Mouse (Mus musculus): ENCODE data around the gene Gga1. TPM values are rescaled to one million over a fixed set of nuclear protein-coding genes. Genes with fewer than 3 reads are reported as not detected.

Gene Gga1
- polyA plus RNA-seq, 1 experiment from 2014 or later, result 51.8 TPM

GRCm38 (mm10) chr15:78836086-78836621 is 40.8 kb upstream of the Gga1 start:
- Histone ChIP-seq H3K36me3 (no peaks in the 10 kb centered on the region), H3K9ac (peak overlapping the region; percentile 44; the same call in 1 of the 2 replicates), H3K4me1 (peaks cover 74% of the 10 kb centered on the region), H3K27ac (peak overlapping the region; percentile 80), H3K4me2 (no peak overlapping the region), H3K4me3 (no peak overlapping the region), H3K27me3 (no peaks in the 10 kb centered on the region), H3K9me3 (no peaks in the 10 kb centered on the region)
- ATAC-seq (ENCODE audit: insufficient number of reproducible peaks, insufficient read depth, low FRiP score, low TSS enrichment, low read depth), result no peak
- WGBS, result 32% methylated on average over 8 of the region's 8 CpGs

GRCm38 (mm10) chr15:78839744-78840143 is 37.2 kb upstream of the Gga1 start:
- Histone ChIP-seq H3K27ac (peak overlapping the region; percentile 81), H3K4me3 (no peak overlapping the region), H3K36me3 (no peaks in the 10 kb centered on the region), H3K9ac (0 out of 2 replicates have a peak overlapping the region, but pooled peaks have one; percentile 57), H3K9me3 (no peaks in the 10 kb centered on the region), H3K4me1 (peaks cover 75% of the 10 kb centered on the region), H3K27me3 (no peaks in the 10 kb centered on the region; the same call in 1 of the 2 replicates), H3K4me2 (peak overlapping the region; percentile 41)
- 0% methylated on average over 2 of the region's 2 CpGs for WGBS
- ATAC-seq (ENCODE audit: insufficient number of reproducible peaks, insufficient read depth, low FRiP score, low TSS enrichment, low read depth), result peak; percentile 44; the same call in 1 of the 2 replicates

GRCm38 (mm10) chr15:78840241-78840640 is 36.7 kb upstream of the Gga1 start:
- H3K9me3 ChIP-seq, result no peaks in the 10 kb centered on the region
- no peak overlapping the region for H3K4me3 ChIP-seq
- no peaks in the 10 kb centered on the region; the same call in 1 of the 2 replicates for H3K27me3 ChIP-seq
- peaks cover 74% of the 10 kb centered on the region for H3K4me1 ChIP-seq
- H3K4me2 ChIP-seq, result peak overlapping the region; percentile 41
- no peak for ATAC-seq (ENCODE audit: insufficient number of reproducible peaks, insufficient read depth, low FRiP score, low TSS enrichment, low read depth)
- H3K36me3 ChIP-seq, result no peaks in the 10 kb centered on the region
- WGBS, result 24% methylated on average over 3 of the region's 3 CpGs
- peak overlapping the region; percentile 81 for H3K27ac ChIP-seq
- H3K9ac ChIP-seq, result peak overlapping the region; percentile 57; the same call in 1 of the 2 replicates

- whole genome bisulfite sequencing, result 16% methylated on average over 11 of the region's 11 CpGs
- H3K4me3 ChIP-seq, result no peak overlapping the region
- no peak for ATAC-seq (ENCODE audit: insufficient number of reproducible peaks, insufficient read depth, low FRiP score, low TSS enrichment, low read depth)
- peak overlapping the region; percentile 81 for H3K27ac ChIP-seq
- H3K9ac ChIP-seq, result peak overlapping the region; percentile 57; the same call in 1 of the 2 replicates
- peaks cover 74% of the 10 kb centered on the region for H3K4me1 ChIP-seq
- no peaks in the 10 kb centered on the region for H3K9me3 ChIP-seq
- H3K27me3 ChIP-seq, result no peaks in the 10 kb centered on the region; the same call in 1 of the 2 replicates
- no peaks in the 10 kb centered on the region for H3K36me3 ChIP-seq
- no peak overlapping the region for H3K4me2 ChIP-seq
These were observed 36.2 kb upstream of the Gga1 start for GRCm38 (mm10) chr15:78840751-78841150.

- H3K9ac ChIP-seq, result 0 out of 2 replicates have a peak overlapping the region, but pooled peaks have one; percentile 1
These were observed 35.7 kb upstream of the Gga1 start for GRCm38 (mm10) chr15:78841161-78841790.

GRCm38 (mm10) chr15:78842371-78843163 is 34.4 kb upstream of the Gga1 start, which contains the start of gene Cdc42ep1:
Gene Cdc42ep1 (plus strand): TSS chr15:78842624.
- no peaks in the 10 kb centered on the region; the same call in 1 of the 2 replicates for H3K27me3 ChIP-seq
- H3K9ac ChIP-seq, result peak within 1 kb of the TSS; percentile 88
- no peaks in the 10 kb centered on the region for H3K9me3 ChIP-seq
- ATAC-seq (ENCODE audit: insufficient number of reproducible peaks, insufficient read depth, low FRiP score, low TSS enrichment, low read depth), result peak; percentile 49; the same call in 1 of the 2 replicates
- peak within 1 kb of the TSS; percentile 86 for H3K27ac ChIP-seq
- under 1% methylated on average over 80 of the region's 86 CpGs for WGBS
- peaks cover 73% of the 10 kb centered on the region for H3K4me1 ChIP-seq
- peak within 1 kb of the TSS; percentile 61 for H3K4me3 ChIP-seq
- H3K36me3 ChIP-seq, result peaks cover 6% of the 10 kb centered on the region
- H3K4me2 ChIP-seq, result peak within 1 kb of the TSS; percentile 84

More at GRCm38 (mm10) chr15:78841161-78841790, 35.7 kb upstream of the Gga1 start:
- Histone ChIP-seq H3K4me1 (peaks cover 74% of the 10 kb centered on the region), H3K36me3 (no peaks in the 10 kb centered on the region), H3K4me3 (no peak overlapping the region), H3K27me3 (no peaks in the 10 kb centered on the region; the same call in 1 of the 2 replicates), H3K4me2 (0 out of 2 replicates have a peak overlapping the region, but pooled peaks have one; percentile 84), H3K27ac (peak overlapping the region; percentile 81), H3K9me3 (no peaks in the 10 kb centered on the region)
- no peak for ATAC-seq (ENCODE audit: insufficient number of reproducible peaks, insufficient read depth, low FRiP score, low TSS enrichment, low read depth)
- WGBS, result 28% methylated on average over 6 of the region's 6 CpGs

GRCm38 (mm10) chr15:78843581-78844469 is 33.2 kb upstream of the Gga1 start:
- Histone ChIP-seq H3K27ac (peak overlapping the region; percentile 86; the same call in 1 of the 2 replicates), H3K9ac (peak overlapping the region; percentile 88), H3K36me3 (peaks cover 9% of the 10 kb centered on the region), H3K4me2 (peak overlapping the region; percentile 84), H3K4me1 (peaks cover 70% of the 10 kb centered on the region), H3K4me3 (peak overlapping the region; percentile 61), H3K9me3 (no peaks in the 10 kb centered on the region), H3K27me3 (no peaks in the 10 kb centered on the region; the same call in 1 of the 2 replicates)
- ATAC-seq (ENCODE audit: insufficient number of reproducible peaks, insufficient read depth, low FRiP score, low TSS enrichment, low read depth), result no peak
- WGBS, result 32% methylated on average over 21 of the region's 21 CpGs

- peak overlapping the region; percentile 61; the same call in 1 of the 2 replicates for H3K4me3 ChIP-seq
- peak overlapping the region; percentile 86 for H3K27ac ChIP-seq
- H3K9ac ChIP-seq, result peak overlapping the region; percentile 88; the same call in 1 of the 2 replicates
- no peaks in the 10 kb centered on the region; the same call in 1 of the 2 replicates for H3K27me3 ChIP-seq
- H3K9me3 ChIP-seq, result no peaks in the 10 kb centered on the region
- H3K36me3 ChIP-seq, result peaks cover 18% of the 10 kb centered on the region
- H3K4me2 ChIP-seq, result peak overlapping the region; percentile 84
- no peak for ATAC-seq (ENCODE audit: insufficient number of reproducible peaks, insufficient read depth, low FRiP score, low TSS enrichment, low read depth)
- WGBS, result 18% methylated on average over 9 of the region's 9 CpGs
- H3K4me1 ChIP-seq, result peaks cover 60% of the 10 kb centered on the region
These were observed 32.2 kb upstream of the Gga1 start for GRCm38 (mm10) chr15:78844791-78845190.

GRCm38 (mm10) chr15:78845321-78845720 is 31.7 kb upstream of the Gga1 start:
- WGBS, result 60% methylated on average over 11 of the region's 11 CpGs
- Histone ChIP-seq H3K4me2 (peak overlapping the region; percentile 84), H3K27me3 (no peaks in the 10 kb centered on the region; the same call in 1 of the 2 replicates), H3K9me3 (no peaks in the 10 kb centered on the region), H3K4me1 (peaks cover 55% of the 10 kb centered on the region), H3K4me3 (no peak overlapping the region), H3K36me3 (peaks cover 19% of the 10 kb centered on the region), H3K9ac (peak overlapping the region; percentile 40), H3K27ac (no peak overlapping the region)
- ATAC-seq (ENCODE audit: insufficient number of reproducible peaks, insufficient read depth, low FRiP score, low TSS enrichment, low read depth), result no peak

GRCm38 (mm10) chr15:78845867-78846266 is 31.1 kb upstream of the Gga1 start:
- WGBS, result 79% methylated on average over 8 of the region's 8 CpGs
- no peak for ATAC-seq (ENCODE audit: insufficient number of reproducible peaks, insufficient read depth, low FRiP score, low TSS enrichment, low read depth)
- H3K9me3 ChIP-seq, result no peaks in the 10 kb centered on the region
- peak overlapping the region; percentile 40; the same call in 1 of the 2 replicates for H3K9ac ChIP-seq
- H3K27ac ChIP-seq, result no peak overlapping the region
- H3K4me3 ChIP-seq, result no peak overlapping the region
- peak overlapping the region; percentile 84; the same call in 1 of the 2 replicates for H3K4me2 ChIP-seq
- peaks cover 19% of the 10 kb centered on the region for H3K36me3 ChIP-seq
- H3K4me1 ChIP-seq, result peaks cover 50% of the 10 kb centered on the region
- H3K27me3 ChIP-seq, result no peaks in the 10 kb centered on the region; the same call in 1 of the 2 replicates

All from embryonic facial prominence, embryonic 13.5 days (tissue).